Mouse (Mus musculus) heart, adult 2 months (tissue): ENCODE results near the gene Tmem41a.

ENCODE experiments used
- CTCF ChIP-seq: fragments of 200-600 bp; IDR thresholded peaks from 2 replicates; pipeline ENCODE4 v1.8.1; 2022; ENCODE audit warnings: antibody characterized with exemption, mild to moderate bottlenecking, moderate library complexity
- EP300 ChIP-seq: fragments of 200-500 bp; IDR thresholded peaks from 2 replicates; pipeline ENCODE4 v1.6.1; 2011; ENCODE audit warnings: low read depth, low read length, control low read depth; ENCODE audit not compliant: insufficient read depth

GRCm38 (mm10) chr16:21995304-21995703, 48.0 kb upstream of the Tmem41a start, which contains the start of gene Liph:
- no peak for TF ChIP-seq CTCF
- TF ChIP-seq EP300: no peak
